Mouse (Mus musculus): Measurements from ENCODE around the gene Tsr1.
A peak's percentile ranks its signal among the peaks of the same experiment; 100 is the strongest.

Tsr1 gene

DNA sequence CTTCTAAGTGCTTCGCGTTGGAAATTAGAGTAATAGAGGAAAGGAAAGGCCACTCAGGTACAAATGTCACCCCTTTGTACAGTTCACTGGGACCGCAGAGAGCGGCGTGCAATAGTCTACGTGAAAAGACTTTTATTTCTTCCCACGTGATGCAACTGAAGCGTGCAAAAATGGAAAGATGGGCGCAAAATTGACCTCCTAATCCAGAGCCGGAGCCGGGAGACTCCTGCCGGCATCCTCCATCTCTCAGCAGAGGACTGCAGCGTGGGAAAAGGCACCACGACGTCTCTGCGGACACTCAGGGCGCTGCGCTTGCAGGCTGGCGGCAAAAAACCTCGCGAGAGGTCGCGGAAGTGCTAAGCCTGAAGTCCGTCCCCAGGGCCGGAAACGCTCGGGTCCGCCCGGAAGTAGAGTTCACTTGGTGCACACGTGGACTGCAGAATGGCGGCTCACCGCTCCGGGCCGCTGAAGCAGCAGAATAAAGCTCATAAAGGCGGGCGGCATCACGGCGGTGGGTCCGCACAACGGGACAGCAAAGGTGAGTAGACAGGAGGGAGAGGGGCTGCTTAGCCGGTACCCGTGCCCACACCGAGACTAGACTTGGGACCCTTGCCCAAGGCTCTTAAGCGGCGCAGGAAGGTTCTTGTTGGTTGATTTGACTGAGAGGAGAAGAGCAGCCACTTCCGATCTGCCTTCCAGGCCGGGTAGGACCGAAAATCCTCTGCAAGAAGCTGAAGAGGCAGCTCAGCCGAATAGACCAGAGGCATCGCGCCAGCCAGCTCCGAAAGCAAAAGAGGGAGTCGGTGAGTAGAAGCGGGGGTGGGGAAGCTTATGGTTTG, at the start of gene Tsr1:
Gene Tsr1 (plus strand): TSS at position 394 of the 839 bp plus-strand sequence.
- DNase-seq (ENCODE audit: low spot score in 2 of 2): peak; percentile 84 to 88

DNA sequence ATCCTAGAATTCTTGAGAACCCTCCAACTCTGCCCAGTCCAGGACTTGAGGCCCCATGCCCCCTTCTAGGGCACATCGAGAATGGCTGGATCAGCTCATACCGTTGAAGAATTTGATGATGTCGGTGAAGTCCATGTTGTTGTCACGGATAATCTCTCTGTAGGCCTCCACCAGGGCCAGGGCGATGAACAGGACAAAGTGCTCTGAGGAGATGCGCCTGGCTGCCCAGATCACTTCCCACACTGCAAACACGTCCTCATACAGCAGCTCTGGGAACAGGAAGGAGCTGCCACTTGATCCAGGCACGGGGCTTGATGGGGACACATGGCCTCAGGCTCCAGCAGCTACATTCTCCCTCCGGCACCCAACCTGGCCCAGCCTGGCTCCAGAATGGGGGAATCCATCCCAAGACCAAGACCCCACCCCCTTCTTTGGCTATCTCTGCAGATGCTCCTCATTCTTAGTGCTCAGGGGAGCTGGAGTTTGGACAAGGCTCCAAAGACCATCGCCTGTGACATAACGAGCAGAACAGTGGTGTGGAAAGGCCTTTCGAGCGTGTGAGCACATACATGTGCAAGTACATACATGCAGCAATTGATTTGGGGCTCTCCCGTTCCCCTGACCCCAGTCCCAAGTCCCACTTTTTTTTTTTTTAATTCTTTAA, 46.7 kb upstream of the Tsr1 start:
- no peak for DNase-seq (ENCODE audit: low spot score in 2 of 2)

DNA sequence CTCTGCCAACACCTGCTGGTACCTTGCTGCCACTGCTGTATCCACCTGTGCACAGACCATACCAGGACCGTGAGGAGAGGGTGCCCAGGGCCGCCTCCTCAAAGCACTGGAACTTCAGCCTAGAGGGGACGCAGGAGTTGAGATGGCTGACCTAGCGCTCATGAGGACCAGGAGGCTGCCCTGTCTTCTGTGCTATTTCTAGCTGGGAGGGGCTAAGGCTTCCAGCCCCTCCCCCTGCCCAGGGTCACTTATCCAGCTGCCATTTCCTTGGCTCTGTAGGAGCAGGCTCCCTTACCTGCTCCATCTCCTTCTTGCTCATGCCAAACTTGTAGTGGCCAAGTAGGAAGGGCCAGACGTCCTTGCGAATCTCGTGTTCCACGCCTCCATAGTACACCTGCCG, 40.1 kb upstream of the Tsr1 start:
- DNase-seq (ENCODE audit: low spot score in 2 of 2): no peak

DNA sequence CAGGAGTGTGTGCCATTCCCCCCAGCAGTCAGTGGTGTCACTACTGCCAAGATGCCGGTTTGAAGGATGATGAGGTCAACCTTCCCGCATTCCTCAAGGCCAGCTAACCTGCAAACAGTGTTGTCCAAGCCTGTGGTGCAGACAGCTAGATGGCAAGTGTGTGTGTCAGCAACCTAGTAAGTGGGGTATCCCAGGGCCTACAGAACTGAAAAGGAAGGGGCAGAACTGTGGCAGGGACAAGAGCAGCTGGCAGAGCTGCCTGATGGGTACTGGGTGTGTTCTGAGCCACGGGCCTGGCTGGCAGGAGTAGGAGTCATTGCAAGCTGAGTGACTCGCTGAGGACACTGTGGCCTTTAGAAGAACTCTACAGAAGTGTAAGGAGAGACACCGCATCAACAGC, 35.7 kb upstream of the Tsr1 start:
- DNase-seq (ENCODE audit: low spot score in 2 of 2): no peak

DNA sequence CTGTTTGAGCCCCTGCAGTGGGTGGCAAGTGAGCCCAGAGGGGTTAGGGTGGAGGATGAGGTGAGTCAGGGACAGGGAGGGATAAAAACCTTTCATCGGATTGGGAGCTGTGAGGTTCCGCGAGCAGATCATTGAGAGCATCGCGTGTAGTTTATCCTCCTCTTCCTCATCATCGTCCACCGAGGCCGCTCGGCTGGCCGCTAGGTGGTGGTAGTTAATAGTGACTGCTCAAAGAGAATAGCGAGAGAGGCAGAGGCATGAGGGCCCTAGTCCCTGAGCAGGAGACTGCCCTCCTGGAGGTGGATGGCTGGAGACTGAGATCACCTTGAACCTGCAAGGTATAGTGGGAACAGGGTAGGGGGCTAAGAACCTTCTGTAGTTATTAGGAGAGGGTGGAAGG, 34.4 kb upstream of the Tsr1 start:
- no peak for DNase-seq (ENCODE audit: low spot score in 2 of 2)

DNA sequence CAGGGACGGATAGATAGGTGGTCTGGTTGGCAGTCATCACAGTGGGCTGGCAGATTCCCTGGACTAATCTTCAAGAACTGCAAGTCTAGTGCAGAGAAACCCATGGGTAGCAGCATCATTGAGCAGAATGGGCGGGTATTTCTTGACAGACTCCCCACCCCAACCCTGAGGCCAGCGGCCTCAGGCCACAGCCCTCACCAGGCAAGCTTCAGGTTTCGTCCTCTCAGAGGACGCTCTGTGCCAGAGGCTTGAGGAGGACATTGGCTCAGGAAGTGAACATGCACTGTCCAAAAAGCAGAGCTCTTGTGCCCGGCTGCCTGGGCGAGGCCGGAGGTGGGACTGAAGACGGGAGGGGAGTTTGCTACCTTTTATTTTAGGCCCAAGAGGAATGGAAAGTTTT, 33.5 kb upstream of the Tsr1 start:
- DNase-seq (ENCODE audit: low spot score in 2 of 2): no peak

DNA sequence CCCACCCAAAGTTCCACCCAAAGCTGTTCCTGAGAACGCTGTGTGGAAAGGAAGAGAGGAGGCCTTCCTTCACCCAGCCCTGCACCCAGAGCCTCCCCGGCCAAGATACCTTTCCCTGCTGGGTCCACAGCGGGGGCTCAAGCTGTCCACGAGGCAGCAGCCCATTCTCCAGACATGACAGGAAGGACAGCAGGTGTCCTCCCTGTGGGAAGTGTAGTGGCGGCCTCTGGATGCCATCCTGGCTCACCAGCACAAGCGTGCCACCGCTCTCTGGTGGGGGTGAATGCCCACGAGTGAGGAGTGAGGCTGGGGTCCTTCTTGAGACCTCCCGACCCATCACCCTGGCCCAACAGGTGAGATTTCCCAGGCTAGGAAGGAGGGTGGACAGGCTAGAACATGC, 32.6 kb upstream of the Tsr1 start:
- DNase-seq (ENCODE audit: low spot score in 2 of 2): no peak

DNA sequence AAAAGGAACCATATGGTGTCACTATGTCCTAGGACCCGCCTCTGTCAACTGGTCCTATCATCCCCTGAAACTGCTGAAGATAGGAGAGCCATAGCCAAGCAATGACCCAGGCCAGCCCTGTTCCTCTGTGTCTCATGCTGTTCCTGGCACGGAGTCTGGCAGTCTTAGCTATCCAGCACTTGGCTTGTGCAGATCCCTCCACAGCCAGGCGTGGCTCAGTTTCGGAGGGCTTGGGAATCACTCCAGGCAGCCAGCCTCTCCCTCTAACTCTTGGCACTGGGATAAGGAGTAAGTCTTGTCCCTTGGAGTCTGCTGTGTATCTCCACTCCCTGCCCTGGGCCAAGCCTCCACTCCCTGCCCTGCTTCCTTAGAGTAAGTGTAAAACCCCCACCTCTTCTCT, 31.2 kb upstream of the Tsr1 start:
- DNase-seq (ENCODE audit: low spot score in 2 of 2): no peak

DNA sequence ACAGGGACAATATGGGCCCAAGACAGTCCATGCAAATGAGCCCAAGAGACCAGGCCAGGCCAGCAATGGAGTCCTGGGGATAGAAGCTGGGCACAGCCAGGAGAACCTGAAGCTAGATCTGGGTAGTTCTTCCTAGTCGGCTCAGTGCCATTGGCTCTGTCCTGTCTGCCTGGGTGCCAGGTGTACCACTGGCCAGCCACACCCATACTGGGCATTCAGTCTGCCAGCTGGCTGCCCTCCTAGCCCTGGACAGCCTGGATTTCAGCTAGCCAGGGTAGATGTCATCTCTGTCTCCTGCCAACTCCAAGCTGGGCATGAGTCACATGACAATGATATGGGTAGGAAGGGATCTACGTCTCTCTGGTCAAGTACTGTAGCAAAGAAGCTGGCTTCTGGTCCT, 30.7 kb upstream of the Tsr1 start:
- no peak for DNase-seq (ENCODE audit: low spot score in 2 of 2)

DNA sequence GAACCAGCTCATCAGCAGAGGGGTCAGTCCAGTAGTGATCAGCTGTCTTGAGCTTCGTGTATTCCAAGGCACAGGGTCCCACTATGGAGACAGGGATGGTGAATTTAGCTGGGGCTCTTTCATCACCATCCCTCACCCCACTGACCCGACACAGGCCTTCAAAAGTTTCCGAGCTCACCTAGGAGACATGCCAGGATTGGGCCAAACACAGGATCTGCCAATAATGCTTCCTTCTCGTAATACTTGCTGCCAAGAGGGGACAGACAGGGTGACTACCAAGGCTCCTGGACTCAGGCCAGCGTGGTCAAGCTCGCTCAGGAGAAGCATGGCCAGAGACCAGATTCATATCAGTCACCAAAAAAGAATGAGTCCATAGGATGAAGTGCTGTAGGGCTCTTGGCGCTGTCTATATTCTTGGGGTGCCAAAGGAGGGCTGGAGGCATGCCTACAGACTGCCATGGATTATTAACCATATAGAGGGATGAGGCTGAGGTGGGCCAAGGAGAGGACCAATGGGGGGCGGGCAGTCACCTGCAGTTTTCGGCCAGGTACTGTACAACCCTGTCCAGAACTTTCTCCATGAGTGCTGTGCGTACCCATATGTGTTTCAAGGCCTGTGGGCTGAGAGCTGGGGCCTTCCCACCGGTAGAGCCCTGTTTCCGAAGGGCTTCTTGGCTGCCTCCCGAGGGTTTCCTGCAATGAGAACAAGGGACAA, 29.7 kb upstream of the Tsr1 start:
- no peak for DNase-seq (ENCODE audit: low spot score in 2 of 2)

DNA sequence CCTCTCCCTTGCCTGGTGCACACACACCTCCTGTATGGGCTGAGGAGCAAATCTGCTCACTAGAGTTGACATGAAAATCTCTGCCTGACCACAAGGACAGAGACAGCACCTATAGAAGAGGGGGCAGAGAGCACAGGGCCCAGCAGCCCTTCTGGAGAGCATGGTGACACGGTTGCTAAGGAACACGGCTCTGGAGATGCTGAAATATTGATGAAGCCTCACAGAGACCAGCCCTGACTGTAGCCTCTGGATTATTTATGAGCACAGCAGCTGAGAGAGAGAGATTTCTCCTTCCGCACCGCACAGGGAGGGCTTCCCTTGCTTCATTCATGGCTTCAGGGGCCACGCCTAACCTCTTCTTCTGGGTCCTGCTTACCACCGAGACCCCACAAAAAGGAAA, 28.3 kb upstream of the Tsr1 start:
- DNase-seq (ENCODE audit: low spot score in 2 of 2): no peak

DNA sequence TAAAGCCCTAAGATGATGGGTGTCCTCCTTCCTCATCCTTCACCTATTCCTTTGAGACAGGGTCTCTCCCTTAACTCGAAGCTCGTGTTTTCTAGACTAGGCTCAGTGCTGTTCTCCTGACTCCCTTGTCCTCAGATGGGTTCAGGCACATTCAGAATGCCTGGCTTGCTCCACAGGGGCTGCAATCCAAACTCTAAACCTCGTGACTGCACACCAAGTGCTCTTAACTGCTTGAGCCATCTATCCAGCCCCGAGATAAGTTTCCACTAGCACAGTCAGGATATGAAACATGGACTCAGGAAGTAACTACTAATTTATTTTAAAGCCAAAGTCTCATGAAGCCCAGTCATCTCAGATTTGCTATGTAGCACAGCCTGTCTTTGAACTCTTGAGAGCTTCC, 27.3 kb upstream of the Tsr1 start:
- DNase-seq (ENCODE audit: low spot score in 2 of 2): no peak

DNA sequence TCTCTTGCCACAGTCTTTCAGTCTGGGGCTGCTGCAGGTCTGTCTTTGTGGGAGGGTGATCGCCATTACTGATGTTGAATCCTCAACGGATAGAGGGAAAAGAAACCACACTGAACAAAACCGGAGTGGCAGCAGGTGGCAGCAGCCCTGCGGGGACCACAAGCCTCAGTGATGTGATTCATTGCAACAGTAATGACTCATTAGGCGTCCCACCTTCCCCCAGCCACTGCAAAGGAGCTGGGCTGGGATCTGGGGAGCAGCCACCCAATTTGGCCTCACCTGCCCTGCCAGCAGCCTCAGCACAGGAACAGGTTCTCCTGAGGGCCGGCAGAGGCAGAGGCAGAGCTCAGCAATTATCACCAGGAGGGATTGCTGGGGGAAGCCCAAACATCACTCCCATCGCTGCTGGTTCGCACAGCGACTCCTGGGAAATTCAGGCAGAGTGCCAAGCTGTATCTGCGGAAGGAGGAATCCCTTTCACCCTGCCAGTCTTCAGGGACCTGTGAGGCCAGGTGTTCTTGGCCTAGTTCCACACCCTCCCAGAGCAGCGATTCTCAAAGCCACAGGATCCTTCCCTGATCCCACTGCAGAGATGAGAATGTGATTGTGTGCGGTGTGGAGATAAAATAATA, 26.8 kb upstream of the Tsr1 start:
- peak; percentile 47 to 62 for DNase-seq (ENCODE audit: low spot score in 2 of 2)

DNA sequence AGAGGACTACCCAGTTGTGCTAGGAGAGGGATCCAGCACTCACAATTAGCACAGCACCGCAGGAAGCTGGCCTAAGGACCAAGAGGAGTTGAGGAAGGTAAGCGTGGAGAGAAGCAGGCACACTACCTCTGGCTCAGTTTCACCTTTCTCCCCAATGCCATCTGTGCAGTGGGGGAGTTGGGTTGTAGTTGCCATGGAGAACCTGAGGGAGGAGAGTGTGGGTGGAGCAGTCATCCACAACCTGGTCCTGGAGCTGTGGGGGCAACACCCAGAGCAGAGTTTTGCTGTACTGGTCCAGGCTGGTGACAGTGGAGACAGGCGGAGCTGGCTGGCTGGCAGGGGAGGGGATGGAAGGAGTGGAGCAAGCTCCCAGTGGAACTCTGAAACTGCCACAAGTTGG, 23.2 kb upstream of the Tsr1 start:
- peak; percentile 46 to 66 for DNase-seq (ENCODE audit: low spot score in 2 of 2)

DNA sequence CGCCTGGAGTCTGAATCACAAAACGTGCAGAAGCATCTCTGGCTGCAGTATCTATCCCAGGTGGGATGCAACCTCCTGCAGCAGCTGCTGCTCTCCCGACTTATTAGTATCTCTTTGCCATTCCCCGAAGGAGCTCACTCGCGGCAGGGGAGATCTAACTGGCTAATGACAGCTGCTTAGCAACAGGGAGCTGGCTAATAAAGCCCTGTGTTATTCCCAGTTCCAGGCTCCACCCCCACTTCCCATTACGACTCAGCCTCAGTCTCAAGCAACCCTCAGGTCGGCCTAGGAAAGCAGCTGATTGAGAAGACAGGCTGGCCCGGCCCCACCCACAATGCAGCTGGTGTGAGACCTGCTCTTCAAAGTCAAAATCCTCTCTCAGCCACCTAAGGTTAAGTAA, 21.1 kb upstream of the Tsr1 start:
- DNase-seq (ENCODE audit: low spot score in 2 of 2): peak; percentile 42 to 54

DNA sequence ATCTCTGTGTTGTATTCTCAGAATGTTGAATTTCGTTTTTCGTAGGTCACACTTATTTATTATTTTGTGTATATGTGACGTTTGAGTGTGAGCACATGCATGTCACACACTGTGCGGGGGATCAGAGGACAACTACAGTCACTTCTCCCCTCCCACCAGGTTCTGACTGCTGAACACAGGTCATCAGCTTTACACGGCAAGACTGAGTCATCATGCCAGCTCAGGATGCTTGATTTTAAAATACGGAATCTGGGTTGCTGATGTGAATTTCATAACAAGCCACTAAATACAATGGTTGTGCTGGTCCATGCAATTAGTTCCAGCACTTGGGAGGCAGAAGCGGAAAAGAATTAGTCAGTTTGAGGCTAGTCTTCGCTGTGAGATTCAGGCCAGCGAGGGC, 16.9 kb upstream of the Tsr1 start:
- no peak for DNase-seq (ENCODE audit: low spot score in 2 of 2)

DNA sequence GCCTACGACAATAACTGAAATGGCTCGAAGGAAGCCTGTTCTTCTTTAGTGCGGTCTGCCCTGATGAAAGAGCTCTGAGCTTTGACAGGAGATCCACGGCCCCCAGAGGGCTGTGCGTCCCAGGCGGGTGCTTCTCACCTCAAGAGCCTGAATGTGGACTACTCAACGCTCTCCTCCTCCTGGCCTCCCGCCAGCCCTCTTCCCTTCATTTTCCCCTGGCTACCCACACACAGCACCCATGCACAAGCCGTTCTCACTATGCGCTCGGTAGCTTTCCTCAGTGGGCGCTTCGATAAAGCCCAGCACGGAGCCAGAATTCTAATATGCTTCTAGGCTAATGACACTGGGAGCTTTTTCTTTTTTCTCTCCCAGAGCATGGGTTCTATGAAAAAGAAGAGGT, 15.9 kb upstream of the Tsr1 start:
- peak in 1 of 2 experiments; percentile 54 for DNase-seq (ENCODE audit: low spot score in 2 of 2)

DNA sequence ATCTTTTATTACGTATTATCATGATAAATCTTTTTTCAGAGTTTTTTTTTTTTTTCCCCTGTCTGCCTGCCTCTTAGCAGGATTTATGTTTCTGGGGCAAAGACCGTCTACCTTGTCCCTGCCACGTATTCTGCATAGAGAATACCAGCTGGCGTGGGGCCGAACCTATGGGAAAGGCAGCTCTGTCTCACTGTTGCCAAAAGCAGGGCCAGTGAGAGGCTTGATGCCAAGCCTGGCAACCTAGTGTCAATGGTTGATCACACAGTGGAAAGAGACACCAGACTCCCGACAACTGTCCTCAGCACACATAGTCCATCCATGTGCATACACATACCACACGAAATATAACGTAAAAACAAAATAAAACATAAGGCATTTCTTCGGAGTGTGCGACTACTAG, 14.8 kb upstream of the Tsr1 start:
- DNase-seq (ENCODE audit: low spot score in 2 of 2): no peak

DNA sequence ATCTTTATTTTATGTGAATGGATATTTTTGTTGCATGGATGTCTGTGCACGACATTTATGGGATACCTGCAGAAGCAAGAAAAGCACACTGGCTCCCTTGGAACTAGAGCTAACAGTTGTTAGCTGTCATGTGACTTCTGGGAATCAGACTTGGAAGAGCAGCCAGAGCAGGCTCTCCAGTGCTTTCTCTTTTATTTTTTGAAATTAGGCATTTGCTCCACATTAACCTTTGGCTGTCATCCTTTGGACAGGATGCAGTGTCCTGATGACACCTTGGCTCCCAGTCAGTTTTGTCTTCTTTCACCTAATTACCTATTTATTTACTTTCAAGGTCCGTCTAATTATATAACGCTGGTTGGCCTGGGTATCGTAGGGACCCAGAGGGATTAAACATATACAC, 3.3 kb upstream of the Tsr1 start:
- no peak for DNase-seq (ENCODE audit: low spot score in 2 of 2)

DNA sequence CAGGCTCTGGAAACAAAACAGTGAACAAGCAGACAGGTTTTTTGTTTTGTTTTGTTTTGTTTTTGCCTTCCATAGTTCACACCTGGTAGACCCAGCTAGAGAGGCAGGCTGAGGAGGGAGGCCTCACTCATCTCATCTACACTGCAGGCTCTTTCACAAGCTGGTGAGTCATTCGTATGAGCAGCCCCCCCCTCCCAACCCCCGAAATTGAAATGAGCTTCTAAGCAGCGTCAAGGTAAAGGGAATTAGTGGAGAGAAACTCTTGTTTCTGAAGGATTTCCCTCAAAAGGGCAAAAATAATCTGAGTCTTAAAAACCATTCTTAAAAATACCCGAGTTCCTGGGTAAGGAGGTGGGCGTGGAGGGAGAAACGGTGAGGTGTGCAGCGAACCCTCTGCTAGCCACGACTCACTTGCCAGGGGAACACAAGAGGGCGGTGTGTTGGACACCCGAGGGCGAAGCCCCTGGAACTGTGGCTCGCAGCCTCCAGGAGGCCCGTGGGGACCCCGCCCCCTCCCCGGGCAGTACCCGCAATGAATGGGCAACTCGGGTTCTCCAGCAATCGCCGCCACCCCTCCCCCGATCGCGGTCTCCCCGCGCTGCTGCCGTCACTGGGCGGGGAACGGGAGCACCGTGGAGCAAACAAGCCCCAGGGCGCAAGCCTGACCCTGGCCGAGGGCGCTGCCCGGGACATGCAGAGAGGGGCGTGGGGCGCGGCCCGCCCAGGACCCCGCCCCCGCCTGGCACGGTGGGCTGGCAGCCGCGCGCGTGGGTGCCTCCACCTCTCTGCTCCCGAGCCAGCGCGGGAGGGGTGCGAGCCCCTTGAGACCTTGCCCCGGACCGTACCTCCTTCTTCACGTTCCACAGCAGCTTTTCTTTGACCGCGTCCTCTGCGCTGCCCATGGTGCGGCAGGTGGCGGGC, 1.6 kb upstream of the Tsr1 start:
- DNase-seq (ENCODE audit: low spot score in 2 of 2): peak; percentile 51 to 59
